ENCODE assay signal across 26 mouse cellular contexts in genomic region chr11:117663036-117663809, GRCm38 (mm10). TPM values are rescaled to one million over a fixed set of nuclear protein-coding genes. Genes with fewer than 3 reads are reported as not detected.
DNase-seq lines count a peak whose midpoint lies in the region; ATAC-seq and TF ChIP-seq lines count a peak whose summit lies in the region.
"Had no signal": no experiment of that assay in that cellular context is flagged by ENCODE, and none has a peak within 500 bp of the region (broad histone marks: within the 10 kb centered on the region; RNA-seq: fewer than 3 reads in every experiment).

No protein-coding gene starts in this region.

- 26% methylated on average over 4 of the region's 4 CpGs for WGBS in spleen, adult 2 months

- no peak for DNase-seq in spleen, adult 2 months (ENCODE audit: low read depth in 1 of 2, low spot score in 2 of 2)
- DNase-seq in spleen, postnatal 10 days (ENCODE audit: low spot score in 2 of 2), result no peak
- no peak for DNase-seq in gastrocnemius, adult 18-20 months (ENCODE audit: low spot score)
- no peak for DNase-seq in retina, postnatal 1 day
- DNase-seq in gastrocnemius, postnatal 14 days, result no peak
- DNase-seq: adrenal gland, postnatal 25 days; cerebellum, adult 11 months; cerebellum, postnatal 14 days; gastrocnemius, postnatal 10 days; heart, postnatal 36 days; kidney, postnatal 25 days; layer of hippocampus, postnatal 36 days; lung, adult 2 months; lung, postnatal 14 days; midbrain, embryonic 14.5 days; right cerebral cortex, adult 18-20 months; right cerebral cortex, postnatal 4 days had no signal

- peak overlapping the region; percentile 33 for H3K4me3 ChIP-seq in spleen, adult 2 months (ENCODE audit: extremely low read depth, insufficient read depth, insufficient read length)
- H3K4me3 ChIP-seq in bone marrow macrophage, adult 2 months (ENCODE audit: insufficient read depth, low read length), result peak overlapping the region; percentile 75
- H3K4me3 ChIP-seq: embryonic facial prominence, embryonic 12.5 days; heart, embryonic 15.5 days; hindbrain, embryonic 13.5 days; layer of hippocampus, adult 2 months; limb, embryonic 12.5 days; neural tube, embryonic 12.5 days had no signal

- no peak for TF ChIP-seq CTCF in spleen, adult 2 months (IDR thresholded peaks at IDR 0.05; ENCODE audit: extremely low read depth, insufficient read depth, insufficient read length, insufficient replicate concordance)
- no peak for TF ChIP-seq CTCF in bone marrow macrophage, adult 2 months (IDR thresholded peaks at IDR 0.05; ENCODE audit: low read depth, low read length)

- H3K27me3 ChIP-seq in spleen, adult 2 months (ENCODE audit: control insufficient read depth, insufficient read depth, low read length), result no peaks in the 10 kb centered on the region
- H3K27me3 ChIP-seq: embryonic facial prominence, embryonic 12.5 days; heart, embryonic 15.5 days; hindbrain, embryonic 13.5 days; limb, embryonic 12.5 days; neural tube, embryonic 12.5 days had no signal

- peaks cover 6% of the 10 kb centered on the region; the same call in 1 of the 2 replicates for H3K4me1 ChIP-seq in spleen, adult 2 months (ENCODE audit: control insufficient read depth, insufficient read depth, insufficient read length)
- H3K4me1 ChIP-seq in bone marrow macrophage, adult 2 months (ENCODE audit: control insufficient read depth, insufficient read depth, low read length), result peaks cover 25% of the 10 kb centered on the region

- H3K36me3 ChIP-seq in spleen, adult 2 months (ENCODE audit: control insufficient read depth, insufficient read depth, low read length), result no peaks in the 10 kb centered on the region
- H3K36me3 ChIP-seq: embryonic facial prominence, embryonic 12.5 days; heart, embryonic 15.5 days; hindbrain, embryonic 13.5 days; limb, embryonic 12.5 days; neural tube, embryonic 12.5 days had no signal

- TF ChIP-seq POLR2A in spleen, adult 2 months (IDR thresholded peaks at IDR 0.05; ENCODE audit: low read depth, low read length), result no peak
- TF ChIP-seq POLR2A in bone marrow macrophage, adult 2 months (IDR thresholded peaks at IDR 0.05; ENCODE audit: borderline replicate concordance, low read depth, low read length), result no peak

- H3K27ac ChIP-seq in spleen, adult 2 months (ENCODE audit: insufficient read depth, low read length), result peak overlapping the region; percentile 58
- H3K27ac ChIP-seq in bone marrow macrophage, adult 2 months (ENCODE audit: insufficient read depth, low read depth, low read length), result peak overlapping the region; percentile 79
- H3K27ac ChIP-seq: embryonic facial prominence, embryonic 12.5 days; heart, embryonic 15.5 days; hindbrain, embryonic 13.5 days; layer of hippocampus, adult 2 months; limb, embryonic 12.5 days; neural tube, embryonic 12.5 days had no signal

- 0 out of 2 replicates have a peak, but pooled peaks have one; percentile 44 for ATAC-seq in megakaryocyte progenitor cell, adult 5-6 weeks (replicated peaks; ENCODE audit: poor library complexity)
- ATAC-seq: forebrain, embryonic 14.5 days had no signal

- intact Hi-C loops in gastrocnemius, postnatal 14 days (cut with DNase I; ENCODE audit: low total_unique reads), result no loop called here

RNA-seq across cellular contexts. Expression of gene Tnrc6c, which starts 9.1 kb away (rescaled TPM):
- 22.7 and 29.1 TPM in 2 replicates for polyA plus RNA-seq in spleen, adult 2 months (2012; rRNA removed)
- 16.4 and 16.9 TPM in 2 replicates for polyA plus RNA-seq in bone marrow macrophage, adult 2 months (2012; ENCODE audit: insufficient read depth, insufficient read length, missing spikeins)
- total RNA-seq in megakaryocyte progenitor cell, adult 5-6 weeks (2015), result 18.8 and 22.1 TPM in 2 replicates
- 17.8 and 19.8 TPM in 2 replicates for total RNA-seq in megakaryocyte progenitor cell, adult 5-6 weeks (2017)
- 10 to 100 TPM; 20.2 to 20.5 TPM for total RNA-seq in gastrocnemius, adult 18-20 months (2021)
- 10 to 100 TPM; 16.5 to 18.1 TPM for total RNA-seq in gastrocnemius, postnatal 14 days (2021)
